Mouse (Mus musculus) lung, postnatal 0 days (tissue): Measurements from ENCODE around the gene Apobec4. TPM values are rescaled to one million over a fixed set of nuclear protein-coding genes. Genes with fewer than 3 reads are reported as not detected.

Source experiments
- ATAC-seq: fragments of 200-750 bp; cut with Nextera tagmentation; 2 replicates; pipeline ENCODE4 v1.8.0; 2017; ENCODE audit warnings: moderate library complexity
- DNase-seq: peaks from one replicate; pipeline ENCODE4 v3.0.0-alpha.2; 2016; ENCODE audit warnings: low spot score
- H3K27ac ChIP-seq: fragments of 300-500 bp; sonication (generic); 2 replicates; pipeline ENCODE4 v1.5.1; 2014; ENCODE audit warnings: antibody characterized with exemption, mild to moderate bottlenecking, low read length, mixed read lengths
- H3K27me3 ChIP-seq: fragments of 300-500 bp; sonication (generic); replicated peaks from 2 replicates; pipeline ENCODE4 v1.6.1; 2014; ENCODE audit warnings: low read length, mixed read lengths; ENCODE audit not compliant: insufficient read depth
- H3K36me3 ChIP-seq: fragments of 300-500 bp; sonication (generic); 2 replicates; pipeline ENCODE4 v1.6.1; 2014; ENCODE audit warnings: low read length, mixed read lengths; ENCODE audit not compliant: insufficient read depth
- H3K4me1 ChIP-seq: fragments of 300-500 bp; sonication (generic); 2 replicates; pipeline ENCODE4 v1.6.1; 2014; ENCODE audit warnings: antibody characterized with exemption, low read depth, low read length, mixed read lengths; ENCODE audit not compliant: insufficient read depth
- H3K4me2 ChIP-seq: fragments of 300-500 bp; sonication (generic); replicated peaks from 2 replicates; pipeline ENCODE4 v1.6.1; 2014; ENCODE audit warnings: low read depth, mild to moderate bottlenecking, low read length, moderate library complexity, mixed read lengths
- H3K4me3 ChIP-seq: fragments of 300-500 bp; sonication (generic); 2 replicates; pipeline ENCODE4 v1.5.1; 2014; ENCODE audit warnings: low read depth, low read length
- H3K9ac ChIP-seq: fragments of 300-500 bp; sonication (generic); replicated peaks from 2 replicates; pipeline ENCODE4 v1.6.1; 2014; ENCODE audit warnings: low read depth, mild to moderate bottlenecking
- H3K9me3 ChIP-seq: fragments of 300-500 bp; sonication (generic); 2 replicates; pipeline ENCODE4 v1.6.1; 2016; ENCODE audit warnings: low read length, mixed read lengths
- CTCF ChIP-seq: IDR thresholded peaks from 2 replicates; pipeline ENCODE4 v1.5.1; 2016; ENCODE audit warnings: antibody characterized with exemption, mild to moderate bottlenecking
- EP300 ChIP-seq: IDR thresholded peaks from 2 replicates; pipeline ENCODE4 v1.6.1; 2016; ENCODE audit warnings: antibody characterized with exemption, mild to moderate bottlenecking, control low read depth
- WGBS: fragments of 180-500 bp; shearing (Covaris S2); extraction: QIAGEN DNeasy Blood & Tissue Kit; methylation state at CpG from one replicate; pipeline ENCODE4 v1.1.7; 2014; 5-methylcytosine and 5-hydroxymethylcytosine counted together
- polyA plus RNA-seq: library from polyadenylated mRNA; unstranded; fragments of >200 nt; fragmentation: Nextera tagmentation; extraction: Ambion mirVana; gene quantifications from 2 replicates; pipeline ENCODE4 v1.2.1, GENCODE M21; 2015

Apobec4 gene
- polyA plus RNA-seq, 1 experiment from 2014 or later = 0.74 TPM

GRCm38 (mm10) chr1:152804907-152805306 lies 54.6 kb downstream of the Apobec4 start:
- no peak for TF ChIP-seq CTCF
- TF ChIP-seq EP300 = no peak
- Histone ChIP-seq H3K27ac (no peak overlapping the region), H3K27me3 (no peaks in the 10 kb centered on the region), H3K4me1 (no peaks in the 10 kb centered on the region), H3K4me3 (no peak overlapping the region), H3K9me3 (no peaks in the 10 kb centered on the region), H3K36me3 (no peaks in the 10 kb centered on the region), H3K4me2 (no peak overlapping the region), H3K9ac (no peak overlapping the region)
- DNase-seq (no peak), ATAC-seq (no peak)
- 73% methylated on average over 6 of the region's 6 CpGs for WGBS

Other genes starting within 250 kb of the Apobec4 start
- gene Rgl1, start 15.8 kb downstream of the Apobec4 start, polyA plus RNA-seq = 33.2 and 44.4 TPM in 2 replicates
- 376 and 377 TPM in 2 replicates for gene Arpc5, start 16.0 kb downstream of the Apobec4 start, polyA plus RNA-seq
- 9.6 and 12.0 TPM in 2 replicates for gene Ncf2, start 49.6 kb downstream of the Apobec4 start, polyA plus RNA-seq
- 14.4 and 14.9 TPM in 2 replicates for gene Smg7, start 152.1 kb downstream of the Apobec4 start, polyA plus RNA-seq
- gene Nmnat2, start 204.4 kb downstream of the Apobec4 start, polyA plus RNA-seq = 4.5 and 4.8 TPM in 2 replicates